In genomic region chr5:95956651-95957050, GRCm38 (mm10) we compare ENCODE assay signal across 22 mouse cellular contexts. TPM values are rescaled to one million over a fixed set of nuclear protein-coding genes. Genes with fewer than 3 reads are reported as not detected.
A peak's percentile ranks its signal among the peaks of the same experiment; 100 is the strongest.
DNase-seq lines count a peak whose midpoint lies in the region; ATAC-seq and TF ChIP-seq lines count a peak whose summit lies in the region.
"Had no signal": no experiment of that assay in that cellular context is flagged by ENCODE, and none has a peak within 500 bp of the region (broad histone marks: within the 10 kb centered on the region; RNA-seq: fewer than 3 reads in every experiment).

Cxcl13 (plus strand) TSS chr5:95956951.

- no peak within 1 kb of the TSS for H3K4me2 ChIP-seq in heart, embryonic 16.5 days (ENCODE audit: low read depth, low read length)
- H3K4me2 ChIP-seq in heart, embryonic 11.5 days: no peak within 1 kb of the TSS
- H3K4me2 ChIP-seq in stomach, embryonic 14.5 days (replicated peaks; ENCODE audit: low read depth, low read length): peak within 1 kb of the TSS; percentile 6; the same call in 1 of the 2 replicates
- no peak within 1 kb of the TSS for H3K4me2 ChIP-seq in stomach, postnatal 0 days (replicated peaks; ENCODE audit: low read depth)
- H3K4me2 ChIP-seq in intestine, postnatal 0 days (replicated peaks; ENCODE audit: low read depth): no peak within 1 kb of the TSS
- H3K4me2 ChIP-seq: embryonic facial prominence, embryonic 15.5 days; heart, embryonic 13.5 days; hindbrain, embryonic 14.5 days had no signal

- TF ChIP-seq CTCF in stomach, postnatal 0 days (IDR thresholded peaks at IDR 0.05; ENCODE audit: low read depth): no peak
- no peak for TF ChIP-seq CTCF in intestine, postnatal 0 days (IDR thresholded peaks at IDR 0.05; ENCODE audit: low read depth)

- no peak for ATAC-seq in heart, embryonic 16.5 days (replicated peaks; ENCODE audit: extremely low read depth, insufficient read depth, low FRiP score)
- no peak for ATAC-seq in heart, embryonic 11.5 days (replicated peaks; ENCODE audit: insufficient number of reproducible peaks, low FRiP score, low TSS enrichment)
- ATAC-seq in stomach, embryonic 14.5 days (ENCODE audit: insufficient number of reproducible peaks, insufficient read depth, low FRiP score, low read depth): no peak
- ATAC-seq in stomach, postnatal 0 days (ENCODE audit: low FRiP score, low TSS enrichment): no peak
- ATAC-seq in intestine, postnatal 0 days: no peak
- ATAC-seq: forebrain, embryonic 14.5 days had no signal

- H3K4me3 ChIP-seq in heart, embryonic 16.5 days (ENCODE audit: low read length): no peak within 1 kb of the TSS
- H3K4me3 ChIP-seq in heart, embryonic 11.5 days (ENCODE audit: low read depth, low read length): no peak within 1 kb of the TSS
- no peak within 1 kb of the TSS for H3K4me3 ChIP-seq in stomach, embryonic 14.5 days (ENCODE audit: low read depth, low read length)
- no peak within 1 kb of the TSS for H3K4me3 ChIP-seq in stomach, postnatal 0 days (ENCODE audit: low read depth, low read length)
- no peak within 1 kb of the TSS for H3K4me3 ChIP-seq in intestine, postnatal 0 days (ENCODE audit: low read depth, low read length)
- H3K4me3 ChIP-seq: embryonic facial prominence, embryonic 15.5 days; erythroblast, embryonic 14.5 days; forebrain, embryonic 10.5 days; heart, adult 2 months; heart, embryonic 13.5 days; hindbrain, embryonic 10.5 days had no signal

- no peaks in the 10 kb centered on the region for H3K4me1 ChIP-seq in heart, embryonic 16.5 days (ENCODE audit: control insufficient read depth, insufficient read depth, low read length)
- no peaks in the 10 kb centered on the region for H3K4me1 ChIP-seq in heart, embryonic 11.5 days (ENCODE audit: control insufficient read depth, insufficient read depth, low read length)
- H3K4me1 ChIP-seq in stomach, embryonic 14.5 days (ENCODE audit: control insufficient read depth, insufficient read depth, low read length): no peaks in the 10 kb centered on the region
- H3K4me1 ChIP-seq in stomach, postnatal 0 days (replicated peaks; ENCODE audit: control insufficient read depth, insufficient read depth): no peaks in the 10 kb centered on the region
- no peaks in the 10 kb centered on the region for H3K4me1 ChIP-seq in intestine, postnatal 0 days (replicated peaks; ENCODE audit: control insufficient read depth, insufficient read depth, low read length)
- H3K4me1 ChIP-seq: embryonic facial prominence, embryonic 15.5 days; forebrain, embryonic 10.5 days; heart, embryonic 13.5 days; hindbrain, embryonic 10.5 days had no signal

- 27% methylated on average over 5 of the region's 5 CpGs for WGBS in heart, embryonic 16.5 days
- 43% methylated on average over 5 of the region's 5 CpGs for WGBS in heart, embryonic 11.5 days (ENCODE audit: insufficient replicate concordance)
- 13% methylated on average over 5 of the region's 5 CpGs for WGBS in stomach, embryonic 14.5 days
- WGBS in stomach, postnatal 0 days: 16% methylated on average over 5 of the region's 5 CpGs
- WGBS in intestine, postnatal 0 days: 21% methylated on average over 5 of the region's 5 CpGs

- no peak within 1 kb of the TSS for H3K27ac ChIP-seq in heart, embryonic 16.5 days (ENCODE audit: low read length)
- H3K27ac ChIP-seq in heart, embryonic 11.5 days (ENCODE audit: low read depth, low read length): no peak within 1 kb of the TSS
- H3K27ac ChIP-seq in stomach, embryonic 14.5 days (ENCODE audit: low read length): no peak within 1 kb of the TSS
- no peak within 1 kb of the TSS for H3K27ac ChIP-seq in stomach, postnatal 0 days (replicated peaks)
- no peak within 1 kb of the TSS for H3K27ac ChIP-seq in intestine, postnatal 0 days (ENCODE audit: low read depth, low read length)
- H3K27ac ChIP-seq: embryonic facial prominence, embryonic 15.5 days; forebrain, embryonic 10.5 days; heart, adult 2 months; heart, embryonic 13.5 days; hindbrain, embryonic 10.5 days; hindbrain, embryonic 14.5 days had no signal

- no peaks in the 10 kb centered on the region for H3K36me3 ChIP-seq in heart, embryonic 16.5 days (ENCODE audit: control insufficient read depth, insufficient read depth)
- H3K36me3 ChIP-seq in heart, embryonic 11.5 days (ENCODE audit: control insufficient read depth, insufficient read depth, low read length): no peaks in the 10 kb centered on the region
- H3K36me3 ChIP-seq in stomach, embryonic 14.5 days (ENCODE audit: control insufficient read depth, insufficient read depth, low read length): no peaks in the 10 kb centered on the region
- no peaks in the 10 kb centered on the region for H3K36me3 ChIP-seq in stomach, postnatal 0 days (ENCODE audit: control insufficient read depth, insufficient read depth, low read length)
- no peaks in the 10 kb centered on the region for H3K36me3 ChIP-seq in intestine, postnatal 0 days (ENCODE audit: control insufficient read depth, insufficient read depth)
- H3K36me3 ChIP-seq: embryonic facial prominence, embryonic 15.5 days; forebrain, embryonic 10.5 days; heart, embryonic 13.5 days; hindbrain, embryonic 10.5 days had no signal

- H3K9me3 ChIP-seq in heart, embryonic 16.5 days (replicated peaks; ENCODE audit: control insufficient read depth, low read length): no peaks in the 10 kb centered on the region
- H3K9me3 ChIP-seq in heart, embryonic 11.5 days (replicated peaks; ENCODE audit: control insufficient read depth, low read length): no peaks in the 10 kb centered on the region
- H3K9me3 ChIP-seq in stomach, embryonic 14.5 days (ENCODE audit: control insufficient read depth, low read depth, low read length): no peaks in the 10 kb centered on the region
- no peaks in the 10 kb centered on the region for H3K9me3 ChIP-seq in stomach, postnatal 0 days (ENCODE audit: control insufficient read depth, low read length)
- H3K9me3 ChIP-seq in intestine, postnatal 0 days (ENCODE audit: control insufficient read depth): no peaks in the 10 kb centered on the region
- H3K9me3 ChIP-seq: embryonic facial prominence, embryonic 15.5 days; forebrain, embryonic 10.5 days; heart, embryonic 13.5 days; hindbrain, embryonic 10.5 days had no signal

- no peak within 1 kb of the TSS for H3K9ac ChIP-seq in heart, embryonic 16.5 days (ENCODE audit: low read length)
- H3K9ac ChIP-seq in heart, embryonic 11.5 days (ENCODE audit: low read depth, low read length): no peak within 1 kb of the TSS
- H3K9ac ChIP-seq in stomach, embryonic 14.5 days (replicated peaks; ENCODE audit: low read depth, low read length): no peak within 1 kb of the TSS
- H3K9ac ChIP-seq in stomach, postnatal 0 days (ENCODE audit: low read length): no peak within 1 kb of the TSS
- no peak within 1 kb of the TSS for H3K9ac ChIP-seq in intestine, postnatal 0 days (ENCODE audit: low read depth, low read length)
- H3K9ac ChIP-seq: embryonic facial prominence, embryonic 15.5 days; heart, embryonic 13.5 days; hindbrain, embryonic 14.5 days had no signal

- TF ChIP-seq EP300 in stomach, postnatal 0 days (optimal IDR thresholded peaks at IDR 0.05): no peak

- no peaks in the 10 kb centered on the region for H3K27me3 ChIP-seq in heart, embryonic 16.5 days (ENCODE audit: control insufficient read depth, insufficient read depth, low read length)
- no peaks in the 10 kb centered on the region for H3K27me3 ChIP-seq in heart, embryonic 11.5 days (ENCODE audit: control insufficient read depth, insufficient read depth, low read length)
- no peaks in the 10 kb centered on the region for H3K27me3 ChIP-seq in stomach, embryonic 14.5 days (ENCODE audit: control insufficient read depth, insufficient read depth, low read length)
- no peaks in the 10 kb centered on the region for H3K27me3 ChIP-seq in stomach, postnatal 0 days (ENCODE audit: control insufficient read depth, insufficient read depth, low read length)
- no peaks in the 10 kb centered on the region for H3K27me3 ChIP-seq in intestine, postnatal 0 days (replicated peaks; ENCODE audit: control insufficient read depth, insufficient read depth, low read length)
- H3K27me3 ChIP-seq: embryonic facial prominence, embryonic 15.5 days; heart, embryonic 13.5 days had no signal

- DNase-seq in stomach, postnatal 0 days (ENCODE audit: low spot score): no peak
- DNase-seq in retina, postnatal 1 day: no peak
- no peak for DNase-seq in embryo, embryonic 10 days (ENCODE audit: low spot score)
- DNase-seq: adrenal gland, adult 2 months; adrenal gland, postnatal 25 days; cerebellum, adult 2 months; cerebellum, postnatal 10 days; embryo, embryonic 11 days; gastrocnemius, postnatal 10 days; heart, adult 2 months; heart, postnatal 14 days had no signal

RNA-seq across cellular contexts. Expression of gene Cxcl13, which starts in this region (rescaled TPM):
- polyA plus RNA-seq in heart, embryonic 16.5 days (2015; fragmentation: Nextera tagmentation; extraction: Ambion mirVana): 5.6 and 12.7 TPM in 2 replicates
- polyA plus RNA-seq in heart, embryonic 11.5 days (2014; fragmentation: Nextera tagmentation; extraction: Ambion mirVana): 0.86 and 1.2 TPM in 2 replicates
- 23.7 and 24.5 TPM in 2 replicates for polyA plus RNA-seq in stomach, embryonic 14.5 days (2014; fragmentation: Nextera tagmentation; extraction: Ambion mirVana)
- polyA plus RNA-seq in stomach, postnatal 0 days (2015; fragmentation: Nextera tagmentation; extraction: Ambion mirVana): 2.8 and 3.2 TPM in 2 replicates
- polyA plus RNA-seq in intestine, postnatal 0 days (2015; fragmentation: Nextera tagmentation; extraction: Ambion mirVana): 17.0 and 20.1 TPM in 2 replicates
- polyA plus RNA-seq: adrenal gland, adult 2 months; cerebellum, adult 2 months; erythroblast, embryonic 14.5 days; forebrain, embryonic 14.5 days had no signal
